Mouse (Mus musculus) thymus, adult 2 months (tissue): ENCODE measurements around the gene Col25a1. TPM values are rescaled to one million over a fixed set of nuclear protein-coding genes. Genes with fewer than 3 reads are reported as not detected.
A peak's percentile ranks its signal among the peaks of the same experiment; 100 is the strongest.

Source experiments
- DNase-seq: peaks from one replicate; pipeline ENCODE4 v3.0.0; 2021
- H3K27ac ChIP-seq: fragments of 200-500 bp; 2 replicates; pipeline ENCODE4 v1.5.1; 2012; ENCODE audit warnings: low read length, control low read depth; ENCODE audit not compliant: control insufficient read depth, insufficient read depth
- H3K27me3 ChIP-seq: fragments of 200-500 bp; 2 replicates; pipeline ENCODE4 v1.6.1; 2012; ENCODE audit warnings: mild to moderate bottlenecking, low read length, moderate library complexity, mixed read lengths; ENCODE audit not compliant: control insufficient read depth, insufficient read depth
- H3K36me3 ChIP-seq: fragments of 200-500 bp; 2 replicates; pipeline ENCODE4 v1.6.1; 2012; ENCODE audit warnings: mild to moderate bottlenecking, low read length, moderate library complexity; ENCODE audit not compliant: control insufficient read depth, insufficient read depth
- H3K4me1 ChIP-seq: fragments of 200-500 bp; replicated peaks from 2 replicates; pipeline ENCODE4 v1.6.1; 2012; ENCODE audit warnings: low read length; ENCODE audit not compliant: control insufficient read depth, insufficient read depth
- H3K4me3 ChIP-seq: fragments of 200-500 bp; 2 replicates; pipeline ENCODE4 v1.5.1; 2012; ENCODE audit warnings: mild to moderate bottlenecking, low read length, control low read depth, moderate library complexity; ENCODE audit not compliant: control insufficient read depth, insufficient read depth
- CTCF ChIP-seq: fragments of 200-500 bp; IDR thresholded peaks from 2 replicates; pipeline ENCODE4 v1.5.1; 2012; ENCODE audit warnings: mild to moderate bottlenecking, control low read depth, low read length, moderate library complexity, borderline replicate concordance; ENCODE audit not compliant: control insufficient read depth, poor library complexity, insufficient read depth; ENCODE audit errors: extremely low read depth
- POLR2A ChIP-seq: fragments of 200-500 bp; IDR thresholded peaks from 2 replicates; pipeline ENCODE4 v1.6.1; 2012; ENCODE audit warnings: mild to moderate bottlenecking, low read length, control low read depth, moderate library complexity; ENCODE audit not compliant: control insufficient read depth, poor library complexity, insufficient read depth; ENCODE audit errors: extremely low read depth
- WGBS: fragments of 180-500 bp; shearing (Covaris S2); methylation state at CpG from one replicate; pipeline ENCODE4 v1.1.7; 2018; 5-methylcytosine and 5-hydroxymethylcytosine counted together
- polyA plus RNA-seq: library from polyadenylated mRNA; depleted of rRNA; stranded (reverse); fragments of >200 nt; gene quantifications from 2 replicates; pipeline ENCODE4 v1.2.3, GENCODE M21; 2012

Gene Col25a1
- polyA plus RNA-seq, 1 experiment: not detected

DNA sequence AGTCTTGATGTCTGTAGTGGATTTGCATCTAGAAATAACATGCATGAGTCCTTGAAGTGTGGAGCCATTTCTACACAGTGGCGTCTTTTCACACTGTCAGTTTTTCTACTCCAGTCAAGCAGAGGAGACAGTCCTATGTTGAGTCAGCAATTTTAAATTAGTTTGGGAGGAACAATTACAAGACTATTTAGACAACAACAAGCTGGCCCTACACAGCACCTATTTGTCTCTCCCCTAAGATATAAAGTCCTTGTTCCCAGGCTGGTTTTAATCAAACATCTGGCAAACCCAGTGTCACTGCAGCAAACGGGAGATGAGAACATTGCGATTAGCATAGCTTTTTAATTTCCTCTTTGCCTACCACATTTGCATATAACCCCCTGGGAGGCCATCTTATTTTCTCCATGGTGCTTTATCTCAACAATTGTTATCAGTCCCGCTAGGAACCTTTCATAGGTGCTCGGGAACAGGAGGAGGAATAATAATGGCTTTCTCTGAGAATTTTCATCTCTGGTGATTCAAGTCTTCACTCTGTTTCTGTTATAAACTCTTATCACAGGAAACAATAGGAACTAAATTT lies 37.1 kb upstream of the Col25a1 start:
- no peaks in the 10 kb centered on the region for H3K4me1 ChIP-seq
- no peak for DNase-seq
- H3K36me3 ChIP-seq: no peaks in the 10 kb centered on the region
- WGBS: 91% methylated on average over 5 of the region's 5 CpGs
- no peak for TF ChIP-seq POLR2A
- no peak for TF ChIP-seq CTCF
- H3K27me3 ChIP-seq: no peaks in the 10 kb centered on the region
- no peak overlapping the region for H3K27ac ChIP-seq
- no peak overlapping the region for H3K4me3 ChIP-seq

- Histone ChIP-seq H3K27ac (no peak overlapping the region), H3K4me1 (no peaks in the 10 kb centered on the region), H3K36me3 (no peaks in the 10 kb centered on the region), H3K27me3 (no peaks in the 10 kb centered on the region), H3K4me3 (no peak overlapping the region)
- TF ChIP-seq POLR2A: no peak
- no peak for TF ChIP-seq CTCF
- WGBS: 39% methylated on average over 5 of the region's 5 CpGs
- DNase-seq: peak; percentile 14
These were observed 36.0 kb upstream of the Col25a1 start for GRCm38 (mm10) chr3:130095160-130095781.

DNA sequence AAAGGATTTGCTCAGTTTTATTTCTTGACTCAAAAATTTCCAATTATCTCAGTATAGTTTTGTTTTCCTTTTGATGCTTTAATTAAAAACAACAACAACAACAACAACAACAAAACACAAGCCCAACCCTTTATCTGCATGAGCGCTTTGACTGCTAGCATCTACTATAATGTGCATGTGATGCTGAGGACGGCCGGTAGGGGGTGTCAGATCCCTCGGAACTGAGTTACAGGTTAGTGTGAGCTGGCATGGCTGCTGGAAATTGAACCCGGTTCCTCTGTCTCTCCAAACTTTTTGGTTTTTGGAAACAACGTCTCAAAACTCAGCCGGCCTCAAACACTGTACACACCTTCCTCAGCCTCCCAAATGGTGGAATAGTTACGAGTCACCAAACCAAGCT lies 27.8 kb upstream of the Col25a1 start:
- Histone ChIP-seq H3K27me3 (no peaks in the 10 kb centered on the region), H3K27ac (no peak overlapping the region), H3K36me3 (no peaks in the 10 kb centered on the region), H3K4me3 (no peak overlapping the region), H3K4me1 (no peaks in the 10 kb centered on the region)
- WGBS: 78% methylated on average over 8 of the region's 8 CpGs
- TF ChIP-seq POLR2A (no peak), CTCF (no peak)
- DNase-seq: peak; percentile 51

DNA sequence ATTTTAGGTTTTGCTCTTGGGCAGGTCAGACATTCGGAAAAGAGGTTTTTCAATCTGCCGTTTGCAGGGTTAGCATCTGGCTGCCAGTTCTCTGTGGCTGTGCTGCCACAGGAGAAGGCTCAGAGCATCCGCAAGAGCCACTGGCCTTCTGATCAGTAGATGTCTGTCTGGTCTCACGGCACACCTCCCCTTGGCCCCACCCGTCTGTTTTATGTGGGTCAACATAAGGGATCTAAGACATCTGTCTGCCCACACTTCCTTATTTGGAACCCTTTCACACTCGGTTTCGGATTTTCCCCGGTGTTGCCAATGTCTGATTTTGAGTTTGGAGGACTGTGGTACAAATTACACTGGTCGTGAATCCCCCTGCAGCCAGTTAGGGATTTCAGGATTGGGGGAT lies 26.8 kb upstream of the Col25a1 start:
- no peaks in the 10 kb centered on the region for H3K4me1 ChIP-seq
- 51% methylated on average over 9 of the region's 9 CpGs for WGBS
- TF ChIP-seq POLR2A (no peak), CTCF (no peak)
- no peak overlapping the region for H3K4me3 ChIP-seq
- H3K27ac ChIP-seq: no peak overlapping the region
- no peaks in the 10 kb centered on the region for H3K27me3 ChIP-seq
- DNase-seq: no peak
- no peaks in the 10 kb centered on the region for H3K36me3 ChIP-seq

GRCm38 (mm10) chr3:130116886-130117285 lies 14.4 kb upstream of the Col25a1 start:
- no peak for DNase-seq
- H3K27me3 ChIP-seq: no peaks in the 10 kb centered on the region
- no peak overlapping the region for H3K4me3 ChIP-seq
- H3K27ac ChIP-seq: no peak overlapping the region
- H3K4me1 ChIP-seq: no peaks in the 10 kb centered on the region
- TF ChIP-seq POLR2A (no peak), CTCF (no peak)
- no peaks in the 10 kb centered on the region for H3K36me3 ChIP-seq
- WGBS: 98% methylated on average over 6 of the region's 6 CpGs

DNA sequence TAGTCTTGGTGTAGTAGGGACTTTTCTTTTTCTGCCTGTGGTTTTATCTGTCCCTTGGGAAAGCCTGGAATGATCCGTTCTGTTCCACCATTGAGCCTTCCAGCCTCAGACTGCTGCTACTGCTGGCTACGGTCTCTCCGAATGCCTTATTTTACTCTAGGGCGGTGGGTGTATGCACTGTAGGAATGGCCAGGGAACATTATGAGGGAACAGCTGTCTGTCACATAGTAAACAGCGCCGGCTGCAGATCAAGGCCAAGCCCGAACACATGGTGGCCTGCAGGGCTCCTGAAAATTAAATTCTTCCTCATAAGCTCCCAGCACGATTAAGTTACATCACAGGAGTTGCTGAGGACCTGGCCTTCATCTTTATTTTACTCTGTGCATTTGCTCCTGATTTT lies 3.5 kb upstream of the Col25a1 start:
- H3K27ac ChIP-seq: no peak overlapping the region
- 94% methylated on average over 8 of the region's 8 CpGs for WGBS
- H3K27me3 ChIP-seq: no peaks in the 10 kb centered on the region
- H3K4me1 ChIP-seq: no peaks in the 10 kb centered on the region
- H3K4me3 ChIP-seq: no peak overlapping the region
- DNase-seq: no peak
- H3K36me3 ChIP-seq: no peaks in the 10 kb centered on the region
- no peak for TF ChIP-seq POLR2A
- no peak for TF ChIP-seq CTCF
